Mouse (Mus musculus): ENCODE results near the gene Cyp2ab1.
"Not testable (repeated sequence)": the region's sequence is repeated elsewhere in the genome, so short reads cannot be mapped to it uniquely, and the experiment has no call there.

Cyp2ab1 gene

DNA sequence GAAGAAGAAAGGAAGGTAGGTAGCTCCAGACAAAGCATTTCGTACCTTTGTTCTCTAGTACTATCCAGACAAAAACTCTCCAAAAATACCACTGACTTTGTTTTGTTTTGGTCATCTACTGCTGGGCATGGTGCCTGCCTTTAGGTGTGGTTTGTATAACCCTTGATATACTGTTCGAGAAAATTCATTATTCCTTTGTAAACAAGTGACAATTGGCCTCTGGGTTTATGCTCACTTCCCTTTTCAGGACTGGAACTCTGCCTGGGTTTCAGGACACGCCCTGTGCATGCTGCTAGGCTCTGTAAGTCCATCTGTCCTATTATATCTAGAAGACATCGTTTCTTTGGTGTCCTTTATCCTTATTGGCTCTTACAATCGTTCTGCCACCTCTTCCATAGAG lies at the start of gene Cyp2ab1:
TSS of gene Cyp2ab1 (minus strand) at position 119 of the 400 bp plus-strand sequence.
- DNase-seq (ENCODE audit: low spot score in 2 of 2): no peak

DNA sequence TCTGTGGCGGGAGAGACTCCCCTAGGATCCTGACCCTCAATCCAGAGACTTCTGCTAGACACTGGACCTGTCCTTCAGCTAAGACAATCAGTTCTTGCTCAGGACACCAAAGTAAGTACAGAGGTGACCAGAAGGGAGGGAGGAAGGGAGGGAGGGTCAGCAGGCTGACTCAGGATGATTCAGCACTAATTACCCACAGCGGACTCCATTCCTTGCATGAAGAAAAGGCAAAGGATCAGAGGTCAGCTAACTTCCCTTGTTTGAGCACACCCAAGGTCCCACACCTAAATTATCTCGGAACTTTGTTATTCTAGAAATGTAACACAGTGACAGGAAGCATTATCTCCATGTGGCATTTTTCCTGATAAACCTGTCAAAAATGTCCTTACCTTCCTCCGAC lies 46.5 kb upstream of the Cyp2ab1 start:
- DNase-seq (ENCODE audit: low spot score in 2 of 2): no peak

DNA sequence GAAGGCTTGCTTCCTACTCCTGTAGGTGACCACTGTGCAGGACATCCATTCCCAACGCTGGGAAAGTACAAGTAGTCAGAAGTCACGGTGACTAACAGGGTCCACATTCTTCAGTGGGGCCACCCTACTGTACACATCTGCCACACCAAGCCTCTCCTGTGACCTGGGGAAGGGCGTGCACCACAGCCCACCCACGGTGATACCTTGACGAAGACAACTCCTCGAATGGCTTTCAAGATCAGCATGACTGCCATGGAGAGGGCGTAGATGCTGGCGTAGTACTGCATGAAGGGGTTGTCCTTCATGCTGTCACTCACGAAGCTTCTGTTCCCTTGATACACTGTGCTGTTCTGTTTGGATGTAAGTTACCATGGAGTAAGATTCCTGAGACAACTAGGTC lies 43.0 kb upstream of the Cyp2ab1 start:
- no peak for DNase-seq (ENCODE audit: low spot score in 2 of 2)

DNA sequence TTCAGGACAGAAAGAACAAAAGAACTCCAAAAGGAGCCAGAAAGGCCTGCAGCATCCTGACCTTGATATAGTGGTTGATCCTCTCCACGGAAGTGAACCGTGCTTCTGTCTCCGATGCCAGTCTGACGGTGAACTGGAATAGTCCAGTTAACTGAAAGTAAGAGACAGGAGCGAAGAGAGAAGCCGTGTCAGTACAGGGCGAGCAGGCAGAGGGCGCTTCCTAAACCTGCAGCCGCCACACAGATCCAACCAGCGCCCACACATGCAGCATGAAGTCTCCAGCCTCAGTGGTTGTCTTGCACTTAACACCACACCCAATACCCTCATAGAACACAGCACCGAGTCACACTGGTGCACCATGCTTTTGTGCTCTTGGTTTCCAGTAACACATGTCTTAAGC lies 36.9 kb upstream of the Cyp2ab1 start:
- DNase-seq (ENCODE audit: low spot score in 2 of 2): no peak

DNA sequence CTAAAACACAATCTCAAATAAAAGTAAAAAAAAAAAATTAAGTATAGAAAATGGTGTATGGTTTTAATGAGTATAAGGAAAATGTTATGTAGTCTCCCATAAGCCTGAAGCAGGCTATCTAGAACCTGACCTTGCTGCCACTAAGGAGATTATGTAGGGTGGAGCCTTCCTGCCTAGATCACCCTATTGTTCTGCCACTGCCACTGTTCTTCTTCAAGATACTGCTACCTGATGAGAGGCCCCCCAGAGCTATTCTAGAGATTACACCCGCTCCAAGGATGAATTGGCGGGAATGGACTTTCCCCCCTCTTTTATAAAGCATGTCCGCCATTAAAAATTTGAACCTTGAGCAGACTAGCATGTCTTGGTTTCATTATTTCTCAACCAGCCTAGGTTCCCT lies 36.3 kb upstream of the Cyp2ab1 start:
- DNase-seq (ENCODE audit: low spot score in 2 of 2): not testable (repeated sequence)

DNA sequence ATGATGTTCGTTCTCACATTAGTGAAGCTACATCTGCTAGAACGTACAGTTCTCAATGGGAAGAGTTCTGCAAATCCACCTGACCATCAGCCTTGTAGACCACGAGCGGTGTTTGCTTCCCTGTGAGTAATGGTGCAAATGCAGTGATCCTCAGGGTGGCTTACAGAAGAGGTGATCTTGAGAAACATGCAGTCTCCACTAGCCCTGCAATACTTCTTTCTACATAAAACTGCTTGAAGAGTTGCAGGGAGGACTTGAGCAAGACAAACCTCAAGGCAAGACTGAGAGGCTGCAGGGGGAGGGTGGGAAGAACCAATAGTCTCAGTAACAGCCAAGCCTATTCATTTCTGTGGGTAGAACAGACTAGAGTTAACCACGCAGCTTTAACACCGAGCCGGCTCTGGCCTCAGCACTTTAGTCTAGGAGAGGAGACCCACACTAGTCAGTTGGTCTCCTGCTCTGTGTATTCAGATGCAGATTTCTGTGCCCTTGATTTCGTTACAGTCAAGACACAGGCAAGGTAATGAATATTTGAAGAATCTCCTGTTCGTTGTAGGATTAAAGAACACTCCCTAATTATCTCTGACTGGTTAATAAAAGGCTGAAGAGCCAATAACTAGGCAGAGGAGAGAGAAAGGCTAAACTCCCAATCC lies 34.6 kb upstream of the Cyp2ab1 start:
- no peak for DNase-seq (ENCODE audit: low spot score in 2 of 2)

DNA sequence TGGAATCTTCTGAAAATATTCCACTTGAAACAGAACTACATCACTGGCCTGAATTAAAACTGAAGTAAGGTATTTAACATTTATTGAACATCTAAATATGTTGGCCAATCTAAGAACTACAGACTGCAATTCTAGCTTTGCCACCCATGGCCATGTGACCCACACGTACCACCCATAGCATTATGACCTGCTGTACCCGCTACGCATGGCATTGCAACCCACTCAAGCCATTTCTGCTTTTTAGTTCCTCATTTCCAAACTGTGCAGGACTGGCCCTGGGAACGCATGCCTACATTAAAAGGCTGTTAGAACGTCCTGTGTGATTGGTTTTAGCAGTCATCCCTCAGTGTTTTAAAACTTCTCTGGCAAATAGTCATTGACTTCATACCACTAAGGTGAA lies 32.6 kb upstream of the Cyp2ab1 start:
- no peak for DNase-seq (ENCODE audit: low spot score in 2 of 2)

DNA sequence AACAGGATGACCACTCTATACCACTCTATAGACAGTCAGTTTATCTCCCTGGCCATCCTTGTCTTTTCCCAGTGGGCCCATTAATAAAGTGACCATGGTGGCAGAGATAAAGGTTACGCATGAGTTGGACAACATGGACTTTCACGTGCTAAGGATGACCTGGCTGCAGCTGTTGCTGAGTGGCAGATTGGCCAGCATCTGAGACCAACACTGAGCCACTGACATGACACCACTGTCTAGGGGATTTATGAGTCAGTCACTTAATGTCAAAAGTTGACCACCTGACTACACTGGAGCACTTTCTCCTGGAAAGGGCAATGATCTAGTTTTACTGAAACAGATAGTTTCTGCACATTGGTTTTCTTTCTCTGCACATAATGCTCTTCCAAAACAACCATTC lies 29.6 kb upstream of the Cyp2ab1 start:
- no peak for DNase-seq (ENCODE audit: low spot score in 2 of 2)

DNA sequence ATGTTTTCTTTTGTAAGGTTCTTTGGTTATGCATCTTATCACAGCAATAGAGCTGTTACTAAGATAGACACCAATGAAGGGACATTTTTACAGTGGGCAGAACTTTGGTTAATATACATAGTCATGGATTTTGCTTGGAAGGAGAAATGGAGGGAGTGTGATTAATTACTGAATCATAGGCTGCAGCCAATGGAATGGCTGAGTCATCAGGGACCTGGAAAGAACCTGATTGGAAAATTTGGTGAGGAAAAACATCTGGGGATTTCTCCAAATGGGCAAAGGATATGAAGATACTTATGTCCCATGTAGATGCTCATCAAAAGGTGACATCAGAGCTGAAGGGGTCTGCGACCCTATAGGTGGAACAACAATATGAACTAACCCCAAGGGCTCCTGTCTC lies 28.8 kb upstream of the Cyp2ab1 start:
- DNase-seq (ENCODE audit: low spot score in 2 of 2): no peak

DNA sequence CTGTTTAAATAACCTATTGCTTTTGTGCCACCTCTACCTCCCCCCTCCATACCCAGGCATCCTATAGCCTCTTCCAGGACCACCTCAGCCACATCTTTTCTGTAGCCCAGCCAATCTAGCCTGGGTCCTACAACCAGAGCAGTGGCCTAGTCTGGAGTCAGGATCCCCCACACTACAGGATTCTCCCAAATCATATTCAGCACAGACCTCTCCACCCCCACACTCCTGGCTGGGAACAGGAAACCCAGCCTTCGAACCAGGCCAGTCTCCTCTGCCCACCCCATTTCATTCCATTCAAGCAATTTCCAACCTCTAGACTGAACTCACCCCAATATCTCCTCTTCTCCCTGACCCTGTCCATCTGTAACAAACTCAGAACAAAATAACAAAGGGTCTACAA lies 20.3 kb upstream of the Cyp2ab1 start:
- DNase-seq (ENCODE audit: low spot score in 2 of 2): no peak

DNA sequence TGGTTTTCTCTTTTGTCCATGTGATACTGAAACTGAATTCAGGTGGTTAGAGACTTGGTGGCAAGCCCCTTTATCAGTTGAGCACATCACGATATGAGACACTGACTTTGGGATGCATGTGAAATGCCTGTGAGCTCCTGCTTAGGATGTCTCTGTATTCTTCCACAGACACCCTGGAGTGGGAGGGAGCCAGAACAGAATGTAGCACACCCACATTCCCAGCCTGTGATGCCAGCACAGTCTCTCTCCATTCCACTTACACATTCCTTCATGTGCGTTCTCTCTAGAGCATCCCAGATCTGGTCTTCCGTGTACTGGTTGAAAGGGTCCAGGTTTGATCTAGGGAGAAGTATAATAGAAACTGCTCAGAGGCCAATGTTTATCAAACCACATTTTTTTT lies 13.4 kb upstream of the Cyp2ab1 start:
- DNase-seq (ENCODE audit: low spot score in 2 of 2): no peak

DNA sequence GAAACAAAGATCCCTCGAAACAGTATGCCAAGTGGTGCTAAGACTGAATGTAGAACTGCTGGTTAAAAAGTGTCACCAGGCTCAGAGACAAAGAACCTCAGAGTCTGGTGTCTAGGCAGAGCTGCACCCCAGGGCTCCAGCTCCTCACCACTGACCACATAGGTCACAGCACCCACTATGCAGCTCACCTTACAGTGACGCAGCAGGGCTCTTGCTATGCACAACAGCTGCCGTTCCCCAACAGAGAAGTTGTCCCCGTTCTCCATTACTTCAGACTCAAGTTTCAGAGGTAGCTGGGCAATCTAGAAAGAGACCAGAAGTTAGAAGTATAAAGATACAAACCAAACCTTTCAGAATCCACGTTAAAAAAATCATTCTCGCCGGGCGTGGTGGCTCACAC lies 9.7 kb upstream of the Cyp2ab1 start:
- DNase-seq (ENCODE audit: low spot score in 2 of 2): no peak

DNA sequence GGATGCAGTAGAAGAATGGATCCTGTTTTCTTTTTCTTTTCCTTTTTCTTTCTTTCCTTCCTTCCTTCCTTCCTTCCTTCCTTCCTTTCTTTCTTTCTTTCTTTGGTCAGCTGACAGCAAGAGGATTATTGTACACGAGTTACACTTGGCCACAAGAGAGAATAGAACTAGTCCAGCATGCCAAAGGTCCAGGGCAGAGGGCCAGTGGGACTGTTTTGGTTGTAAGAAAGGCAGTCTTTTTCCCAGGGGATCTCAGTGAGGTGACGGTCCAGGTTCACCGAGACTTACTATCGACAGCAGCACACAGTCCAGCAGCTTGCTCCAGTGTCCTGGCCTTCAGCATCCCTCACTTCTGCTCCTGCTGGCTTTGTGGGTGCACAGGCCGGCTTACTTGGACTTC lies 3.1 kb upstream of the Cyp2ab1 start:
- no peak for DNase-seq (ENCODE audit: low spot score in 2 of 2)

DNA sequence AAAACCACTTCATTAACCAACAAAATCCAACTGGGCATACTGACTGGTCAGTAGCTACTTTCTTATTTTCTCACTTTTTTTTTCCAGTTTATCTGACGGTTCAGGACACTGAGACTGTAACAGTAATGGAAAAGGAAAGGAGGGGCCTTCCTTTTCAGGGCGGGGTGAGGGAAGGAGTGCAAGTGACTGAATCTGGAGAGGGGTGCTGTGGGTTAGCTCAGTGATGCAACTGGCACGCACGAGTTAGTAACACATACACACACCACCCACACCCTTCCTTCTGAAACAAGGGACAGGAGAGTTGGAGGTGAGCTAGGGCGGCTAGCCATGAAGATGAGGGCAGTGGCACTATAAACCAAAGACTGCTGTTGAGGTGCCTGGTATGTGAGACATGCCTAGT lies 1.3 kb downstream of the Cyp2ab1 start:
- no peak for DNase-seq (ENCODE audit: low spot score in 2 of 2)

DNA sequence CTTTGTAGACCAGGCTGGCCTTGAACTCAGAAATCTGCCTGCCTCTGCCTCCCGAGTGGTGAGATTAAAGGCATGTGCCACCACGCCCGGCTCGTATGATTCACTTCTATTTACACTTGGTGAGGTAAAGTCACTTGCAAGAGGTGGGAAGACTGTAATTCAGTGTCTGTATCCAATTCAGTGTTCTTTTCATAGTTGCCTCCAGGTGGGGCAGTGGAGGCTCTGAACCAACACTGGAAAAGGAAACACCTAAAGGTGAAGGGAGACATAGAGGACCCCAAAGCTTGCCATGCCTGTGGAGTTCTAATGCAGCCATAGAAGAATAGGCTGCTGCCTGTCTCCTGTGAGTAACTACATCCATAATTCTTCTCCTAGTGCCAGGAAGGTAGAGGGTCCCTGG lies 2.9 kb downstream of the Cyp2ab1 start:
- no peak for DNase-seq (ENCODE audit: low spot score in 2 of 2)

DNA sequence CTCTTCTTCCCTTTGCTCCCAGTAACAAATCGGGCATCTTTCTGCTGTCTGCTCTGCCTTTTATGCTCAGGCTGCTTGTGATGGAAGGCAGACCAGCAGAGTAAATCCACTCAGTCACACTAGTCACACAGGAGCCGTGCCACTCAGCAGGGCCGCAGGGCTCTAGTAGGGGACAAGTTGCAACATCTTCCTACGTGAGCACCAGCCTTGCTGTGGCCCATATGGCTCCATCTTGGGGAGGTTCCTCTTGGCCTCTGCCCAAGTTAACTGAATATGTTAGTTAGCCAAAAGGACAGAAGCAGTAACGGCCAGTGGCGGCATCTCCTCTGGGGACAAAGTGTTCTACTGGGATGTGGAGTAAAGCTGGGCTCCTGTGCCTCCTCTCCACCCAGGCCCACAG lies 8.4 kb downstream of the Cyp2ab1 start:
- no peak for DNase-seq (ENCODE audit: low spot score in 2 of 2)

DNA sequence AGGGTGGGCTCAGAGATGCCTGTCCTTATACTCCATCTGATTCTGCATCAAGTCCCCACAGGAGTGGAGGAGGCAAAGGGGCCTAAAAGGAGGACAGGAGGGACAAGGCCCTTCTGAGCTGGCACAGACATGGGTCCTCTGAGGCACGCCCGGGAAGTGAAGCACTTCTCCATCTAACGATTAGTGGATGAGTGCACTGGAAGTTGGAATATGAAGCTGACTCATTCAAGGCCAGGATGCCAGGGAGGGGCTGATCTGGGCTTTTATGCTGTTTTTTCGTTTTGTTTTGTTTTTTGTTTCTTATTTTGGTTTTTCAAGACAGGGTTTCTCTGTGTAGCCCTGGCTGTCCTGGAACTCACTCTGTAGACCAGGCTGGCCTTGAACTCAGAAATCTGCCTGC lies 9.9 kb downstream of the Cyp2ab1 start:
- DNase-seq (ENCODE audit: low spot score in 2 of 2): no peak

DNA sequence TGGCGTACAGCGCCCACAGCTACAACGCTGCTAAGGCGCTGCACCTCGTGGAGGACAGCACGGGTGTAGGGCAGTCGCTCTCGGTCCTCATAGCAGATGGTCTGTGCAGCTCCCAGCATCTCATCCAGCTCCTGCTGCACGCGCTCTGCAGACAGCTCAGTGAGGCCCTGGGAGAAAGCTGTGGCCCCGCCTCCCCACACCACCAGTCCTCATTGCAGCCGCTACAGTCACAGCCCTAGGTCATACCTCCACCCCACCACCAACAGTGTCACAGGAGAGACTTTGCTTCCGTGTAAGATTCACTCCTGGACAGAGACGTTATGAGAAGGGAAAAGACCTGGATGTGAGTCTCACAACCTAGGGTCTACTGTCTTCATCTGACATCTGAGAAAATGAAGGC lies 12.9 kb downstream of the Cyp2ab1 start:
- no peak for DNase-seq (ENCODE audit: low spot score in 2 of 2)

DNA sequence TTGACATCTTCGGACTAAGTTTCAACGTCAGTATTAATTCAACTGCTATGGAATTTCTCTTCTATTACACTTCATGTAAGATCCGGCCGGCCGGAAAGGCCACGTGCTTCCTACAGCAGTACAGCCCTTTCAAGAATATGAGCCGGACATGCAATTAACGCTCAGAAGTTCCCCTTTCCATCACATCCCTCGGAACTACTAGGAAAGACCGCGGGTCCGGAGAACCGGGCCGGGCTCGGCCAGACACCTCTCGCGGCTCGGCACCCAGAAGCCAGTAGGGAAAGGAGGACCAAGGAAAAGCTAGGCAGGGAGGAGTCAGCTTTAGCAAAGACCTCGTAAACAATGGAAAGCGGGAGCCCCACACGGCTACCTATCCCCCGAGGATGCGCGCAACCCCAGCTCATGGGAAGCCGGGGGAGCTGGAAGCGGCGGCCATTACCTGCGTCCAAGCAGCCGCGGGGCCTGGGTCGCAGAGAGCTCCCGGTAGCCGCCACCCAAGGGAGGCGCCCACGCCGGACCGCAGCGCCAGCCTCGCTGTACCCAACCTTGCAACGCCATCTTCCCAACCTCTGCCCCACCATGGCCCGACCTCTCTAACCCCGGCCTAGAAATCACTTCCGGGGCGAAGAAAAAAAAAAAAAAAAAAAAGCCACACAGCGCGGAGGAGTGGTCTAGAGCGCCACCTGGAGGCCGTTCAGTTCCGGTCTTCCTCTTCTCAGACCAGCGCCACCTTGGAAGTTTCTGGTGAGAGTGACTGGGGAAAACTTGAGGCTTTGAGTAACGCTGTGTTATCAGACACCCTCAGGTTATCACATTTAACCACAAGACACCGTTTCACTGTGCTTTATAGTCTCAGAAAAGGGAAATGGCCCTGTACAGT lies 23.2 kb downstream of the Cyp2ab1 start, which contains the start of gene Parl:
TSS of gene Parl (minus strand) at position 618 of the 880 bp plus-strand sequence.
- DNase-seq (ENCODE audit: low spot score in 2 of 2): peak; percentile 44 to 75

DNA sequence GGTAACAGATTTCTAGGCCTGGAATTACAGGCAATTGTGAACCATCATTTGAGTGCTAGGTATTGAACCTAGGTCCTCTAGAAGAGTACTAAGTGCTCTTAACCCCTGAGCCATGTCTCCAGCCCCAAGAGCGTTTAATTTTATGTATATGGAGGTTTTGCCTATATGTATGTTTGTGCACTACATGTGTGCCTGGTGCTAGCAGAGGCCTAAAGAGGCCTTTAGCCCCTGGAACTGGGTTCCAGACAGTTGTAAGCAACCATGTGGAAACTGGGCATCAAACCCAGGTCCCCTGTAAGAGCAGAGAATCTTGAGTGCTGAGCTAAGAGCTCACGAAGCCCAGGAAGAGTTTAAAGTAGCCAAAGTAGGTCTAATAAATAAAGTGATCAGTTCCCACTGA lies 25.1 kb downstream of the Cyp2ab1 start:
- DNase-seq (ENCODE audit: low spot score in 2 of 2): no peak

DNA sequence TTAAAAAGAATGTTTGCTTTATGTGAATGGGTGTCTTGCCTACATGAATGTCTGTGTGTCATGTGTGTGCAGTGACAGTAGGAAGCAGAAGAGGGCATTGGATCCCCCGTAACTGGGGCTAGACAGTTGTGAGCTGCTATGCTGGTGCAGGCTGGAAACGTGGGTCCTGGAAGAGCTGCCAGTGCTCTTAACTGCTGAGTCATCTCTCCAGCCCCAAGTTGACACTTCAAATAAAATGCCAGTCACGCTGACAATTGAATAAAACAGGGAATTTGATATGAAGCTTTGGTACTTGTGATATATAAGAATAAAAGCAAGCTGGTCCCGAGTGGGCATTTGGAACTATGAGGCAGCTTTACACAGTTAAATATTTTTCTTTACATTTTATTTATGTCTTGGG lies 45.0 kb downstream of the Cyp2ab1 start:
- no peak for DNase-seq (ENCODE audit: low spot score in 2 of 2)

DNA sequence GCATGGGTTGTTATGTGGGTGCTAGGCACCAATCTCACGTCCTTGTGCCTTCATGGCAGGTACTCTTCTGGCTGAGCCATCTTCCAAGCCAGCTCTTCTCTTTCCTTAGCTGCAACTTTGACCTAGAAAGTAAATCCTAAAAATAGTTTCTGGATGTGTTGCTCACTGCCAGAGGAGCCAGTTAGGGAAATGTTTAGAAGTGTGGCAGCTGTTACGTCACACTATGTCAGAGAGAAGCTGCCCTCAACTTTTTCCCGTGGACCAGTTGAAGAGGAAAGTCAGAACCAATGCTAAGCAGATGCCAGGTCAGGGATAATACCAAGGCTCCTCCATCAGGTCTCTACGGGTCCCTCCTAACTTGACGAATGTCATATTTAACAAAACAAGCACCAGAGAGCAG lies 45.8 kb downstream of the Cyp2ab1 start:
- DNase-seq (ENCODE audit: low spot score in 2 of 2): no peak

DNA sequence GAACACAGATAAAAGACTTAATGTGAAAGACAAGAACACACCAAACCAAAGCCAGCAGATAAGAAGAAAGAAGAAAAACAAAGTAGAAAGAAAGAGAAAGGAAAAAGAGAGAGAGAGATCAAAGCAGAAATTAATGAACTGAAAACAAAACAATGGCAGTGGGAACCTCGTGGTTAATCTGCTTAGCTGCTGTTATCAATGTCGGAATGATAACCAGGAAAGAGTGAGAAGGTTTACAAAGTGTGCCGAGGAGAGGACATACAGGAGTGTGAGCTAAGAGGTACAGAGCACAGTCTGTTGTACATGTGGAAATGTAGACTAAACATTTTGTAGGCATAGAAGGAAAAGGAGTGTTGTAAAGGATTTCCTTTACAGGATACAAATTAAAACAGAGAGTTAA lies 52.2 kb downstream of the Cyp2ab1 start:
- DNase-seq (ENCODE audit: low spot score in 2 of 2): no peak
